Mouse (Mus musculus): Measurements from ENCODE around the gene Jazf1. TPM values are rescaled to one million over a fixed set of nuclear protein-coding genes. Genes with fewer than 3 reads are reported as not detected.
A peak's percentile ranks its signal among the peaks of the same experiment; 100 is the strongest.

Gene Jazf1
- polyA plus RNA-seq, 1 experiment from 2014 or later: 8.8 TPM

GRCm38 (mm10) chr6:52963840-52964690, 104.4 kb downstream of the Jazf1 start:
- H3K27me3 ChIP-seq: no peaks in the 10 kb centered on the region
- no peaks in the 10 kb centered on the region for H3K9me3 ChIP-seq
- peak overlapping the region; percentile 60; the same call in 1 of the 2 replicates for H3K27ac ChIP-seq
- no peak overlapping the region for H3K9ac ChIP-seq
- WGBS: 53% methylated on average over 13 of the region's 13 CpGs
- no peak for ATAC-seq (ENCODE audit: insufficient number of reproducible peaks, insufficient read depth, low FRiP score, low TSS enrichment)
- no peak overlapping the region for H3K4me3 ChIP-seq
- peaks cover 42% of the 10 kb centered on the region for H3K4me1 ChIP-seq
- H3K4me2 ChIP-seq (replicated peaks): no peak overlapping the region
- no peaks in the 10 kb centered on the region for H3K36me3 ChIP-seq

- Histone ChIP-seq H3K36me3 (no peaks in the 10 kb centered on the region), H3K9ac (no peak overlapping the region), H3K4me1 (peaks cover 38% of the 10 kb centered on the region), H3K27ac (no peak overlapping the region; the same call in 1 of the 2 replicates), H3K9me3 (no peaks in the 10 kb centered on the region), H3K27me3 (no peaks in the 10 kb centered on the region), H3K4me2 (replicated peaks) (no peak overlapping the region), H3K4me3 (no peak overlapping the region)
- 62% methylated on average over 6 of the region's 6 CpGs for WGBS
- ATAC-seq (ENCODE audit: insufficient number of reproducible peaks, insufficient read depth, low FRiP score, low TSS enrichment): no peak
These were observed 105.0 kb downstream of the Jazf1 start for GRCm38 (mm10) chr6:52963430-52963732.

GRCm38 (mm10) chr6:52962600-52963429, 105.6 kb downstream of the Jazf1 start:
- H3K27me3 ChIP-seq: no peaks in the 10 kb centered on the region
- no peak overlapping the region for H3K4me3 ChIP-seq
- H3K27ac ChIP-seq: peak overlapping the region; percentile 51; the same call in 1 of the 2 replicates
- no peaks in the 10 kb centered on the region for H3K9me3 ChIP-seq
- H3K9ac ChIP-seq: no peak overlapping the region
- ATAC-seq (ENCODE audit: insufficient number of reproducible peaks, insufficient read depth, low FRiP score, low TSS enrichment): no peak
- 53% methylated on average over 4 of the region's 4 CpGs for whole genome bisulfite sequencing
- peaks cover 32% of the 10 kb centered on the region for H3K4me1 ChIP-seq
- H3K4me2 ChIP-seq (replicated peaks): no peak overlapping the region
- H3K36me3 ChIP-seq: no peaks in the 10 kb centered on the region

DNA sequence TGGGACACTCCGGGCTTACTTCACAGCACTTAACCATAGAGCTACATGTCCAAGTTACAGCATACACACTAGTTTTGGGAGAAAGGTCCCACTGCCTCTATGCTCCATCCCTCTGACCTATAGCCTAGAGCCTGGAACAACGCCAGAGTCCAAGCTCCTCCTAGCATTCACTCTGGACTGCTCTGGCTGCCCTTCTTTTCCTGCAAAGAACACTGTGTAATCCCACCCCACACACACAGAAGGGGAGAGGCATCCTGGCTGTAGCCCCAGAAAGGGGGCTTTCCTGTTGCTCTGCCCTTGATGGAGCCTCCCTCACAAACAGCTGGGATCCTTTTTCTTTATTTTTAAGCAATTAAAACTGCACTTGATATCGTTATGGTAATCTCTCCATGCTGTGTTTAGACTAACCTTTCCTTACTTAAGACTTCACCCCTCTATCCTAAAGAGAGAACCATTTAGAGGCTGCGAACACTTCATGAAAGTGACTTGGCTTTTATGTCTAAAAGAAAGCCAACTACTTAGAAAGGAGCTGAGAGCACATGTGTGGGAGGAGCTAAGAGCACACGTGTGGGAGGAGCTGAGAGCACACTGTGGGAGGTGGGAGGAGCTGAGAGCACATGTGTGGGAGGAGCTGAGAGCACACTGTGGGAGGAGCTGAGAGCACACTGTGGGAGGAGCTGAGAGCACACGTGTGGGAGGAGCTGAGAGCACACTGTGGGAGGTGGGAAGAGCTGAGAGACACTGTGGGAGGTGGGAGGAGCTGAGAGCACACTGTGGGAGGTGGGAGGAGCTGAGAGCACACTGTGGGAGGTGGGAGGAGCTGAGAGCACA, 106.6 kb downstream of the Jazf1 start:
- WGBS: 58% methylated on average over 6 of the region's 6 CpGs

DNA sequence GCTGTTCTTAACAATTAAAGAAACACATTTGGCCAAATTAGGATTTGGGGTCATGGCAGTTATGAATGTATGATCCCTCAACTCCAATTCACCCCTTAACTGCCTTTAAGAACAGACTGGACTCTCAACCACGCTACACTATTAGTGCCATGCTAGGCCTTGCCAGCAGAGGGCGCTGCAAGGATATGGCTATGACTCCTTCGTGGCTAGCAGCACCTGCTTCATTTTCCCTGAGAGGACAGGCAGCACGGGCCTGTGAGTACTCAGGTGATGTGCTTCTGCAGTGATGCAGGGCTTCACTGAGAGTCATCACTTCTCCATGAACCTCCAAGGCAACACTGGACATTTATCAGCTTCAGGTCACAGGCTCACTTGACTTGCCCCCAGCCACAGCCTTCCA, 110.7 kb downstream of the Jazf1 start:
- 2% methylated on average over 4 of the region's 4 CpGs for WGBS
- Histone ChIP-seq H3K27ac (no peak overlapping the region), H3K4me1 (peaks cover 7% of the 10 kb centered on the region), H3K9ac (no peak overlapping the region), H3K36me3 (no peaks in the 10 kb centered on the region), H3K27me3 (no peaks in the 10 kb centered on the region), H3K4me2 (replicated peaks) (no peak overlapping the region), H3K9me3 (no peaks in the 10 kb centered on the region), H3K4me3 (no peak overlapping the region)
- ATAC-seq (ENCODE audit: insufficient number of reproducible peaks, insufficient read depth, low FRiP score, low TSS enrichment): no peak

More for the DNA sequence above, 106.6 kb downstream of the Jazf1 start:
- Histone ChIP-seq H3K27me3 (no peaks in the 10 kb centered on the region), H3K4me1 (peaks cover 35% of the 10 kb centered on the region), H3K4me3 (no peak overlapping the region), H3K9ac (no peak overlapping the region), H3K4me2 (replicated peaks) (no peak overlapping the region), H3K27ac (peak overlapping the region; percentile 50), H3K9me3 (no peaks in the 10 kb centered on the region), H3K36me3 (no peaks in the 10 kb centered on the region)
- 0 out of 2 replicates have a peak, but pooled peaks have one; percentile 44 for ATAC-seq (ENCODE audit: insufficient number of reproducible peaks, insufficient read depth, low FRiP score, low TSS enrichment)

GRCm38 (mm10) chr6:52956131-52956530, 112.3 kb downstream of the Jazf1 start:
- Histone ChIP-seq H3K27me3 (no peaks in the 10 kb centered on the region), H3K4me2 (replicated peaks) (no peak overlapping the region), H3K36me3 (no peaks in the 10 kb centered on the region), H3K4me3 (no peak overlapping the region), H3K9ac (no peak overlapping the region), H3K27ac (no peak overlapping the region), H3K4me1 (peaks cover 13% of the 10 kb centered on the region; the same call in 1 of the 2 replicates), H3K9me3 (no peaks in the 10 kb centered on the region)
- 85% methylated on average over 2 of the region's 2 CpGs for WGBS
- no peak for ATAC-seq (ENCODE audit: insufficient number of reproducible peaks, insufficient read depth, low FRiP score, low TSS enrichment)

- Histone ChIP-seq H3K27me3 (no peaks in the 10 kb centered on the region), H3K9ac (no peak overlapping the region), H3K4me3 (no peak overlapping the region), H3K4me1 (peaks cover 13% of the 10 kb centered on the region; the same call in 1 of the 2 replicates), H3K9me3 (no peaks in the 10 kb centered on the region), H3K27ac (no peak overlapping the region), H3K4me2 (replicated peaks) (no peak overlapping the region), H3K36me3 (no peaks in the 10 kb centered on the region)
- no peak for ATAC-seq (ENCODE audit: insufficient number of reproducible peaks, insufficient read depth, low FRiP score, low TSS enrichment)
- WGBS: 85% methylated on average over 2 of the region's 2 CpGs
These were observed 113.1 kb downstream of the Jazf1 start for GRCm38 (mm10) chr6:52955304-52955703.

DNA sequence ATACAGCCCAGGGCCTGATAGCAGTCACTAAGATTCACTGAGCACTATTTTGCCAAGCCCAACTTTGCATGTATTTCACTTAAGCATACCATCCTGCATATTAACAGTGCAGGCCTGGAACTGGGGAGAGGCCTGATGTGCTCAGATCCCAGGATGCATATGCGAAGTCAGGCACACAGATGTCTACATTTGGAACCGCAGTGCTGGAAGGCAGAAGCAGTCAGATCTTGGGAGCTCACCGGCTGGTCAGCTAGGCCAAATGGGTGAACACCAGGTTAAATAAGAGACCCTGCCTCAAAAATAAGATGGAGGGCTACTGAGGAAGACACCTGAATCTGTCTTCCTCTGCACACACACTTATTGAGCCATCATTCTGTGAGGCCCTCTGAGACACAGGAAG, 113.6 kb downstream of the Jazf1 start:
- H3K4me2 ChIP-seq (replicated peaks): no peak overlapping the region
- H3K9ac ChIP-seq: no peak overlapping the region
- no peaks in the 10 kb centered on the region for H3K9me3 ChIP-seq
- ATAC-seq (ENCODE audit: insufficient number of reproducible peaks, insufficient read depth, low FRiP score, low TSS enrichment): no peak
- WGBS: 89% methylated on average over 3 of the region's 3 CpGs
- H3K36me3 ChIP-seq: no peaks in the 10 kb centered on the region
- H3K27me3 ChIP-seq: no peaks in the 10 kb centered on the region
- H3K4me3 ChIP-seq: no peak overlapping the region
- H3K27ac ChIP-seq: no peak overlapping the region
- H3K4me1 ChIP-seq: peaks cover 13% of the 10 kb centered on the region; the same call in 1 of the 2 replicates

DNA sequence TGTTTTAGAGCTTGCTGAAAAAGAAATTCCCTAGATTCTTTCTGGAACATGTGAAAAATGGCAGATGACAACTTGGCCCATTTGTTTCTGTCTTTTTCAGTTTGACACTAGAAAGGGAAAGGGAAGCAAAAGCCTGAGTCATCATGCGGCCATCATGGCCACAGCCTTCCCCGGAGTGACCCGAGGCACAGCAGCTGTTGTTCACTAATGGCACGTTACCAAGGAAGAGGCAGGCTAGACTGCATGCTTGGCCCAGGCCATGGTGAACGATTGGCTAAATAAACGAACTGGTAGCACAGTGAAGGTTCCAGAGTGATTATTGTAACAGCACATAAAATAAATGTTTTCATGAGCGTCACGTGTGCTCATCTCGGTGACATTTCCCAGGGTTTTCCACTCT, 114.0 kb downstream of the Jazf1 start:
- Histone ChIP-seq H3K27ac (no peak overlapping the region), H3K36me3 (no peaks in the 10 kb centered on the region), H3K4me2 (replicated peaks) (no peak overlapping the region), H3K27me3 (no peaks in the 10 kb centered on the region), H3K4me3 (no peak overlapping the region), H3K4me1 (peaks cover 13% of the 10 kb centered on the region; the same call in 1 of the 2 replicates), H3K9ac (no peak overlapping the region), H3K9me3 (no peaks in the 10 kb centered on the region)
- ATAC-seq (ENCODE audit: insufficient number of reproducible peaks, insufficient read depth, low FRiP score, low TSS enrichment): no peak
- 76% methylated on average over 9 of the region's 9 CpGs for WGBS

DNA sequence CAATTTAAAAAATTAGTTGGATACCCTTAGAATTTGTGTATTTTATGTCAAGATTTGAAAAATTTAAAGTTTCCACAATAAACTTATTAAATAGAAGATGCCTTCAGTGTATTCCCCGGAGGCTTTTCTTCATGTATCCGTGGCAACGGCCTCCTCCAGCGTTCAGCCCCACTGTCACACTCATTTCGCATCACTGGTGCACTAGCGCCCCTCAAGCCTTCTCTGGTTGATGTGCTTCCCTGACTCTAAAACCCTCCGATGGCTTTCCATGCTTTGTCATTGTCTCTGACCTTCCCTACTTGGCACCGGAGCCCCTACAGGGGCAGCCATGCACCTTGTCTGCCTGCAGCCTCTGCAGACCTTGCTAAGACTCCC, 115.9 kb downstream of the Jazf1 start:
- ATAC-seq (ENCODE audit: insufficient number of reproducible peaks, insufficient read depth, low FRiP score, low TSS enrichment): no peak
- no peak overlapping the region for H3K27ac ChIP-seq
- H3K27me3 ChIP-seq: no peaks in the 10 kb centered on the region
- no peak overlapping the region for H3K4me3 ChIP-seq
- no peak overlapping the region for H3K4me2 ChIP-seq (replicated peaks)
- no peaks in the 10 kb centered on the region for H3K9me3 ChIP-seq
- H3K9ac ChIP-seq: no peak overlapping the region
- H3K36me3 ChIP-seq: no peaks in the 10 kb centered on the region
- WGBS: 68% methylated on average over 8 of the region's 8 CpGs
- H3K4me1 ChIP-seq: peaks cover 10% of the 10 kb centered on the region; the same call in 1 of the 2 replicates

- peaks cover 10% of the 10 kb centered on the region; the same call in 1 of the 2 replicates for H3K4me1 ChIP-seq
- H3K4me2 ChIP-seq (replicated peaks): no peak overlapping the region
- no peak for ATAC-seq (ENCODE audit: insufficient number of reproducible peaks, insufficient read depth, low FRiP score, low TSS enrichment)
- peak overlapping the region; percentile 41; the same call in 1 of the 2 replicates for H3K27ac ChIP-seq
- H3K9me3 ChIP-seq: no peaks in the 10 kb centered on the region
- H3K9ac ChIP-seq: no peak overlapping the region
- H3K36me3 ChIP-seq: no peaks in the 10 kb centered on the region
- H3K27me3 ChIP-seq: no peaks in the 10 kb centered on the region
- WGBS: 68% methylated on average over 7 of the region's 7 CpGs
- no peak overlapping the region for H3K4me3 ChIP-seq
These were observed 116.4 kb downstream of the Jazf1 start for GRCm38 (mm10) chr6:52951871-52952525.
